Mouse (Mus musculus) mouse trophoblast stem cell (cell line): ENCODE measurements around the gene Neurog2.

Experiments
- in situ Hi-C, 2 experiments: fragments of 300-500 bp; cut with MseI, MboI; formaldehyde crosslinking; loops; 2 replicates in 1 of 2; 3 replicates in 1 of 2; pipeline ENCODE4 v1.15.1; 2025

The Neurog2 gene

DNA sequence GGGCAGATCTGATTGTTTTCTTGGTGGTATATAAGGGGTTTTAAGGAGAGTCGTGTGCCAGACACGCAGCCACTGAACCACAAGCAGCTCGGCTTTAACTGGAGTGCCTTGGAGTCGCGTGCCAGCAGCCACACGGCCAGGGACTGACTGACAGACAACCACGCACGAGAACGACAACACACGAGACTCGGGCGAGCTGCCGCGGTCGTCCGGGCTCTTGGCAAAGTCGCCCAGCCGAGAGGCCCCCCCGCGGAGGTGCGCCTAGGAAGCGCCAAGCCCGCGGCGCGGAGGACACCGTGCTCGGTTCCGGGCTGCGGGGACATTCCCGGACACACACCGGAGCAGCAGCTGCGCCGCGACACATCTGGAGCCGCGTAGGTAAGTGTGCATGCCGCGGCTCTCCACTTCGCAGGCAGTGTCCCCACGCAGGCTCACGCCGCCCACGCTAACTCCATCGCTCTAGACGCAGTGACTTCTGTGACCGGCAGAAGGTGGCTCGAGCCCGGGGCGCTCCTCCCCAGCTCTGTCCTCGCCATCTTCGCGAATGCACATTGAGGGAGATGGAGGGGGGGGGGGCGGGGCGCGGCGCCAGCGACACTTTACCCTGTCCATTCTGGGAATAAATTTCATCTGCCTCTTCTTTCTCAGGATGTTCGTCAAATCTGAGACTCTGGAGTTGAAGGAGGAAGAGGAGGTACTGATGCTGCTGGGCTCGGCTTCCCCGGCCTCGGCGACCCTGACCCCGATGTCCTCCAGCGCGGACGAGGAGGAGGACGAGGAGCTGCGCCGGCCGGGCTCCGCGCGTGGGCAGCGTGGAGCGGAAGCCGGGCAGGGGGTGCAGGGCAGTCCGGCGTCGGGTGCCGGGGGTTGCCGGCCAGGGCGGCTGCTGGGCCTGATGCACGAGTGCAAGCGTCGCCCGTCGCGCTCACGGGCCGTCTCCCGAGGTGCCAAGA is at the start of gene Neurog2:
TSS of gene Neurog2 (plus strand) at position 56 of the 953 bp plus-strand sequence.
- in situ Hi-C loops: loop anchor here (25.0 kb wide), 1 partner anchor 304 kb away; no protein-coding TSS in a partner anchor

DNA sequence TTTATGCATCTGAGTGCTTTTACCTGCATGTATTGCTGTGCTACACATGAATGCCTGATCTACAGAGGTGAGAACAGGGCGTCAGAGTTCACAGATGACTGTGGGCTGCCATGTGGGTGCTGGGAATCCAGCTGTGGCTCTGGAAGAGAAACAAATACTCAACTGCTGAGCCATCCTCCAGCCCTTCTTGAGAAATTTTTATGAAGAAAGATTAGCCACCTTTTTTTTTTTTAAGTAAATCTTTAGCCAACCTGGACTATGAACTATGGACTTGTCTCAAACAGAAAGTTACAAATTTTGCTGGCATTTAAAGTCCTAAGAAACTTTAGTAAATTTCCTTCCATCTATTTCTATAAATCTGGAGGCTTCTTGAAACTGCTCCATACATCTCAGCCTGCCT is 35.8 kb upstream of the Neurog2 start:
- in situ Hi-C loops: no loop called here

DNA sequence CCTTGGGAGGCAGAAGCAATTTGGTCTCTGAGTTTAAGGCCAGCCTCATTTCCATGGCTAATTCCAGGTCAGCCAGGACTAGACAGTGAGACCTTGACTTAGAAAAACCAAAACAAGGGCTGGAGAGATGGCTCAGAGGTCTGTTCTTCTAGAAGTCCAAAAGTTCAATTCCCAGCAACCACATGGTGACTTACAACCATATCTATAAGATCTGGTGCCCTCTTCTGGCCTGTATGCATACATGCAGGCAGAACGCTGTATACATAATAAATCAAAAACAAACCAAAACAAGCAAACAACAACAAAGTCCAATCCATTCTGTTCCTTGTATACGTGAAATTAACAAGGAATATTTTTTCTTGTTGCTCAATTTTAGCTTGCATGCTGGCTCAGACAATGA is 24.8 kb upstream of the Neurog2 start:
- in situ Hi-C loops: no loop called here

DNA sequence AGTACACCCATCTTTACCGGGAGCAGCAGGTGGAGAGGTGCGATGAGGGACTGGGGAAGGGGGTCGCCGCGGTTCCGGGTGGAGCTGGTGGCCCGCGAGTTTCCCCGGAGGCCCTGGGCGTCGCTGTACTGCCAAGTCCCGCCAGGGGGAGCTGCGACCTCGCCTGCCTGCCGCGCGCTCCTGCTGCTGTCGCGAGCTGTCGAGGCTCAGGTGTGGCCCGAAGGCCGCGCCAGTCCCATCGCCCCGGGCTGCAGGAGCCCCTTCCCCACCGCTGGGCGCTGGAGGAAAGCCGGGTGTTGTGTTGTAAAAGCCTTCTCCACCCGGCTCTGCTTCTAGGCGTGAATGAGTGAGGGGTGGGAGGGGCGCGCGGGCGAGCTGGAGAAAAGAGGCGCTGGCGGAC is 7.6 kb upstream of the Neurog2 start:
- in situ Hi-C loops: loop anchor here (5.0 to 25.0 kb wide), 2 partner anchors 137 to 312 kb away; no protein-coding TSS in a partner anchor

DNA sequence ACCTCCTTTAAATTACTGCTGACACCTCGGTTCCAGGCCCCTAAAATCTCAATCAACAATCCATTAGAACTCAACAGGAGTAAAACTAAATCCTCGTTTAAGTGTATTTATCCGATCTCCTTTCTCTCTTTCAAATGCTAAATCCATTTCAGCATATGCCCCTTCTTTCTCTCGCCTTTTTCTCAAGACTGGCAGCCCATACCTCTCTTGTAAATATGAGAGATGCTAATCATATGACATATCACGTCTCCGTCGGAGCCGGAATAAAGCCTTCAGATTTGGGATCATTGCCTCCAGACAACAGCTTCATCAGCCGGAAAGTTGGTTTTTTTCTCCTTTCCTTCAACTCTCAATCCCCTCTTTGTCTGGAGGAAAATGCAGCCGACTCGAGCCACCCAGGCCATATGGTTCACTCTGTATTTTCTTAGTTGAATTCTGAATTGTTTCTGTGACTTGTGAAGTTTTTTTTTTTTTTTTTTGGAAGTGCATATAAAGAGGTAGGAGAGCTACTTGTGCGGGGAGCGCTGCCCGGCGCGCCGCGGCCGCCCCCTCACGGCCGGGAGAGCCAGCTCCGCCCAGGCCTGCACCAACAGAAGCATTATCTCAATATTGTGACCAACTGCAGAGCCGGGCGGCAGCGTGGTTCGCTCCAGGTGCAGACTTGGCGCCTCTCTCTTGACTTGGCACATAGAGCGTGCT is 7.1 kb upstream of the Neurog2 start:
- in situ Hi-C loops: loop anchor here (5.0 to 25.0 kb wide), 2 partner anchors 136 to 311 kb away; no protein-coding TSS in a partner anchor

DNA sequence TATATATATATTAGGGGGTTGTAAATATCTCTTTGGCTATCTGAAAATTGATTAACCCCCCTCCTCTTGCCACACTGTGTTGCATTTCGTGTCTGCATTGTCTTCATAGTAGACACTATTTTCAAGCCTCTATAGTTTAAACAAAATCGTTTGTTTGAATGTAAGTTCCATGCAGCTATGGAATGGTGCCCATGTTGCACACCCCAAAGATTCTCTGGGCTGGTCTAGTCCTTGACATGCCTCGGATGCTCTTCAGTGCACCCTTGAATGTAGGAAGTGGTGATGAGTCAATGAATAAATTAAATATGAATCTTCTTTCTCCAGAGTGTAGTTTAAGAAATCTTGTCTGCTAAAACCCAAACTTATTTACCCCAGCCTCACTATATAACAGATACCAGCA is 6.4 kb upstream of the Neurog2 start:
- in situ Hi-C loops: loop anchor here (5.0 to 25.0 kb wide), 2 partner anchors 136 to 311 kb away; no protein-coding TSS in a partner anchor

DNA sequence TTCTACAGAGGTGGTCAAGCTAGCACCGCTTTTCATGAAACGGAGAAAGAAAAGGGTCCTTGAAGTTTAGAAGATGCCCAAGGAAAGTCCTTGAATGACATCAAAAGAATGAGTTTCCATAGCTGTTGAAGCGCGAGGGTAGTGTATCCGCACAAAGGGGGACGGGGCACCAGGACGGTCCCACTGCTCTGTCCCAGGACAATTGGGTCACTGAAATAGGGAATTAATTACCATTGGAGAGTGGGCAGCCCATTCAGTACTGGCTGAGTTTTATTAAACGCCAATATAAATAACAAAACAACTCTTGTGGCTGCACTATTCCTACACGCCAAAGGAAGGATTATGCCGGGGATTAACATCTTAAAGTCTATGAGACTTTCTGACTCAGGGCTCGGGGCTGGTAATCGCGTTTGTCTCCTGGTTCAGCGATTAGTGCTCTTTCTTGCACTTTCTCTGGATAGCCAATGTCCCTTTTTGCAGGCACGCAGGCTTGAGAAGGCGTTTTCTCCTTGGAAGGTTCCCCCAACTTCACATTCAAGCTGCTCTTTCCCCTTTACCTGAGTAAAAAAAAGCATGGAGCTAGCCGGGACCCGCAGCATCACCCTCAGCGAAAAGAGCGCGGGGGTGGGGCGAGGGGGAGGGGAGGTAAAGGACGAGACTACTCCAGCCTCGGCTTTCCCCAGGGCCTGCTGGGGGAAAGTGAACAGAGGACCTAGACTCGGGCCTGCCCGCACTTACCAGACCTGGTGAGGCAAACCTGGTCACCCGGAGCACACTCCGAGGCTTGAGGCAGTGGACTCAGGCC is 5.6 kb upstream of the Neurog2 start:
- in situ Hi-C loops: loop anchor here (5.0 to 25.0 kb wide), 2 partner anchors 135 to 310 kb away; no protein-coding TSS in a partner anchor

DNA sequence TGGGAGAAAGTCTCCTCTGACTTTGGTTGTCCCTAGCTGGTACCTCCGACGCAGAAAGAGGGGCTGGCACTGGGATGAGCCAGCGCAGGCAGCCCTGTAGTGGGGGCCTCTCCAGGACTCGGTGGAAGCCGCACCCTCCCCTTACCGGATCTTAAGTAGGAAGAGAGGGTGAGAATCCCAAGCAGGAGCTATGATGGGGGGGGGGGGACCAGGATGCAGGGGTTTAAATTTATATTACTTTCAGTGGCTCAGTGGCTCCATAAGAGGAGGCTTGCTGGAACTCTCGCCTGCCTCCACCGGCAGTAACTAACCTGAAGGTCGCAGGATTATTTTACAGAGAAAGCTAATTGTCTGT is 5.0 kb upstream of the Neurog2 start:
- in situ Hi-C loops: loop anchor here (5.0 to 25.0 kb wide), 2 partner anchors 134 to 309 kb away; no protein-coding TSS in a partner anchor

DNA sequence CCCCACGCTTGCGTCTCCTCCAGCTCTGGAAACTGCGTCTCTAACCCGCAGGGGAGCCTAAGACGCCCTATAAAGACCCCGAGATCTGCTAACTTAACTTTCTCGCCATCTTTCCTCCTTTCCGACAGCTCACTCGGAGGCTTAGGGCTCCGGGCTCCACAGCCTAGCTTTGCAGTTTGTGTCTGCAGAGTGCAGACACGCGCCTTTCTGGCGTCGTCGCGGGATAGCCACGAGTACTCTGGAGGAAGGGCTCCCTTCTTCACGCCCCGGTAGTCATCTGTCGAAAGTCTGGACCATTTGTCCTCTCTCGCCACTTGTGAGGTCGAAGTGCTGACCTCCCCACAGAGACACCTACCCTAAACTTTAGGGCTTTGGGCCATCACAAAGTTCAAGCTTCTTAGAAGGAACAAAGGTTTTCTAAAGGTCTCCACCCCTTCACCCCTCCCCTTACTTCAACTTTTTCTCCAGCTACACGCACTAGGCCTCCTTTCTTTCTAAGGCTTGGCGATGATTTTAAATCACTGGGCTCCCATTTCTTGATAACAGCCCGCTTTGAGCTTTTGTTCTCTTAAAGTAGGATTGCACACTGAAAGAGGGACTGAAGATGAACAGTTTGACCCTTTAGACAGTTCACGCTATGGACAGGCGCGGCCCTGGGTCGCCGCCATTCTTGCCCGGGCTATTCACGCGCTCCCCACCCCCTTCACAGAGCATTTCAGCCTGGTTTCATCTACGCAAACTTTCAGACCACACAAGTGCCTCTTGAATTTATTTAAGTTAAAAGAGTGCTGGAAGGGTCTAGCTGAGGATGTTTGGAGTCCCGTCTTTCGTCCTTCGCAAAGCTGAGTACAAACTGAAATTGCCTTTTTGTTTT is 4.4 kb upstream of the Neurog2 start:
- in situ Hi-C loops: loop anchor here (5.0 to 25.0 kb wide), 2 partner anchors 134 to 309 kb away; no protein-coding TSS in a partner anchor

DNA sequence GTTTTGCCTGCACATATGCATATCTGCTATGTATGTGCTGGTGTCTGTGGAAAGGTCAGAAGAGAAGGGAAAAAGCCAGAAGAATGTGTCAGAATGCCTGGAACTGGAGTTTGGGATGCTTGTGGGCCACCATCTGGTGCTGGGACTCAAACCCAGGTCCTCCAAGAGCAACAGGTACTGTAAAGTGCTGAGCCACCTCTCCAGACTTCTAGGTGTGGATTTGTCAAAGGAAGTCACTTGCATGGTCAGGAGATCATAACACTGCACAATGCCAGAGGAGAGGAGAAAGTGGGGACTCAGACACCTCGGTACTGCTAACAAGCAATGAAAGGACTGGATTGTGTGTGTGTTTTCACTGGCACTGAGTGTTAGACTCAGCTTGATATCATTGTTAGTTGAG is 2.7 kb upstream of the Neurog2 start:
- in situ Hi-C loops: loop anchor here (25.0 kb wide), 1 partner anchor 307 kb away; no protein-coding TSS in a partner anchor

DNA sequence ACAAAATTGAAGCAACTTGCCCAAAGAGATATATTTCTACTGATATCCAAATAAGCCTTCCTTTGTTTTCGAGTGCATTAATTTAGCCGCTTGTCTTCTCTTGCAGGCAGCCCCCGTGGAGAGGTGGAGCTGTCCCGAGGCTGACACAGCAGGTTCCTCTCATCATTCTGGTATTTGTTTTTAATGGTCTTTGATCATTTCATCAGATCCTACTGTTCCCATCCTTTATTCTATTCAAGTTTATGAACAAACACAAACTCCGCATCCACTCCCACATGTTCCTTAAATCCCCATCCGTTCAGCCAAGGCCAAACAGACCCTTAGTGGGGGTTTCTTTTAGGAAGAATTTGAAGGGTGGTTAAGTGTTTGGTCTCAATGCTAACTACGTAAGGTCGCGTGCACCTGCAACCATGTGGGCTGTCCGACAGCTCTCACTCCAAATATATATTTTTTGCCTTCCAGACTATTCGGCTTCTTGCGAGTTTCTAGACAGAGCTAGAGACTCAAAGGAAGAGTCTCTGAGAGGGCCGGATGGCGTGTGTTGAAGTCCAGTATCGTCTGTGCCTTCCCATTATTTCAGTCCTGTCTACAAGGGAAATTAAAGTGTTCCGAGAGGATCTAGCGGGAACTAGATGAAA is 2.1 kb upstream of the Neurog2 start:
- in situ Hi-C loops: loop anchor here (25.0 kb wide), 1 partner anchor 306 kb away; no protein-coding TSS in a partner anchor

DNA sequence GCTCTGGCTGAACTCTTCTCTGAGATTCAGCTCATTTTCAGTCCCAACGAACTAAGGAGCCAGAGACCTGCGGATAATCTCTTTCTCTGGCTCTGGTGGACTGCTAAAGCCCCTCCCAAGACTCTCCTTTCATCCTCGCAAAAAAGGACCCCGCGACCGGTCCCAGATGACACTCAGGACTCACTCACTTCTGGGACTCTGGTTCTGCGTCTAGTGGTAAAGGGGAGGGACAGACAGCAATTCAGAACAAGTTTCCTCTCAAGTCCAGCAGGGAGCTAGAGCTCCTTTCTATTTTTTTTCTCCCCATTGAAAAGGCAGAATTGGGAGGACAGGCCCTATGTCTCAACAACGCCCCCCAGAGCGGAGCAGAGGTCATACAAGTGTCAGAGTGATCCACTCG is 1.4 kb upstream of the Neurog2 start:
- in situ Hi-C loops: loop anchor here (25.0 kb wide), 1 partner anchor 306 kb away; no protein-coding TSS in a partner anchor

DNA sequence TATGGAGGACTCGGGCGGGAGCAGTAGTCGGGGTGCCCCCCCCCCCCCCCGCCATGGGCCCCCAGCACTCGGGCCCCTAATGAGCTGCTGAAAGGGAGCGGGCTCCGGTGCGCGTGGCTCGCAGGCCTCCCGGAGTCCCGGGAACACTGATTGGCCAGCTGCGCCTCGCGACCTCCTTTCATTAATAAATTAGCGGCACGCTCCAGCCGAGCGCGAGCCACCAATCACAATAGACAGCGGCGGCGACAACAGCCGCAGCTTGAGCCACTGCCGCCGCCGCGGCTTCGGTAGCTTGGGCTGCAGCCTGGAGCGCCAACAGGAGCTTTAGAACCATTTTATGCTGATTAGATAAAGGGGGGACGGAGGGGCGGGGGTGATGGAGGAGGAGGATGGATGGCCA is 404 bp upstream of the Neurog2 start:
- in situ Hi-C loops: loop anchor here (25.0 kb wide), 1 partner anchor 305 kb away; no protein-coding TSS in a partner anchor

DNA sequence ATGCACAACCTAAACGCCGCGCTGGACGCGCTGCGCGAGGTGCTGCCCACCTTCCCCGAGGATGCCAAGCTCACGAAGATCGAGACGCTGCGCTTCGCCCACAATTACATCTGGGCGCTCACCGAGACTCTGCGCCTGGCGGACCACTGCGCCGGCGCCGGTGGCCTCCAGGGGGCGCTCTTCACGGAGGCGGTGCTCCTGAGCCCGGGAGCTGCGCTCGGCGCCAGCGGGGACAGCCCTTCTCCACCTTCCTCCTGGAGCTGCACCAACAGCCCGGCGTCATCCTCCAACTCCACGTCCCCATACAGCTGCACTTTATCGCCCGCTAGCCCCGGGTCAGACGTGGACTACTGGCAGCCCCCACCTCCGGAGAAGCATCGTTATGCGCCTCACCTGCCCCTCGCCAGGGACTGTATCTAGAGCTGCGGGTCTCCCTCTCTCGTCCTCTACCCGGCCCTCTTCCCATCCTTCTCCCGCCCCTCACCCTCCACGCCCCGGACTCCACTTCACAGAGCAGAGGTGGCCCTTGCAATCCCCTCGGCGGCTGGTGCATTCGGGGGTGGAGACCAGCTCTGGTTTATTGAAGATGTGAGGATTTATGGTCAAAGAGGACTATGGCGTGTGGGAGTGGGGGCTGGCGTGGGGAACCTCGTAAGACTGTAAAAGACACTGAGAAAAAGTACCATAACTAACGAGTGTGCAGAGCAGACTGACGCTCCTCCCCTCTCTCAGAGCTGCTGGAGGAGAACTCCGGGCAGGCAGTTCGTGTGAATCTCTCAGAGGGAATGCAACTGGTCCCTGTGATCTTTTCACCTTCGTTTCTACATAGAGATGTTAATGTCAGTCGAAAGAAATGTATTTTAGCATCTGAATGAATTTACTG is 1.4 kb downstream of the Neurog2 start:
- in situ Hi-C loops: loop anchor here (25.0 kb wide), 1 partner anchor 303 kb away; no protein-coding TSS in a partner anchor

DNA sequence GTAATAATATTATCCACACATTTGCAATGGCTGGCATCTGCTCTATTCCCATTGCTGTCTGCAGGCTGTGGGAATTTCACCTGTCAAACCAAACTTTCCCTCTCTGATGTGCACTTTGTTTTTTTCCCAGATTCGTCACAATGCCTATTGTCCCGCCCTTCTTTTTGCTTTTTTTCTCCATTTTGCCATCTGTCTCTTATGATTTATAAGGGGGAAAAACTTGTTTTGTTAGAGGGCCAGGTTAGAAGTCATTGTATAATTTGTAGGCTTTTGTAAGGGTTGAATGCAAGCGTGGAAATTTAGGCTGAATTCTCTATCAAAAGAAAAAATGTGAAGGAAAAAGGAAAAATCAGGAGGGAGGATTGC is 2.0 kb downstream of the Neurog2 start:
- in situ Hi-C loops: loop anchor here (25.0 kb wide), 1 partner anchor 302 kb away; no protein-coding TSS in a partner anchor

DNA sequence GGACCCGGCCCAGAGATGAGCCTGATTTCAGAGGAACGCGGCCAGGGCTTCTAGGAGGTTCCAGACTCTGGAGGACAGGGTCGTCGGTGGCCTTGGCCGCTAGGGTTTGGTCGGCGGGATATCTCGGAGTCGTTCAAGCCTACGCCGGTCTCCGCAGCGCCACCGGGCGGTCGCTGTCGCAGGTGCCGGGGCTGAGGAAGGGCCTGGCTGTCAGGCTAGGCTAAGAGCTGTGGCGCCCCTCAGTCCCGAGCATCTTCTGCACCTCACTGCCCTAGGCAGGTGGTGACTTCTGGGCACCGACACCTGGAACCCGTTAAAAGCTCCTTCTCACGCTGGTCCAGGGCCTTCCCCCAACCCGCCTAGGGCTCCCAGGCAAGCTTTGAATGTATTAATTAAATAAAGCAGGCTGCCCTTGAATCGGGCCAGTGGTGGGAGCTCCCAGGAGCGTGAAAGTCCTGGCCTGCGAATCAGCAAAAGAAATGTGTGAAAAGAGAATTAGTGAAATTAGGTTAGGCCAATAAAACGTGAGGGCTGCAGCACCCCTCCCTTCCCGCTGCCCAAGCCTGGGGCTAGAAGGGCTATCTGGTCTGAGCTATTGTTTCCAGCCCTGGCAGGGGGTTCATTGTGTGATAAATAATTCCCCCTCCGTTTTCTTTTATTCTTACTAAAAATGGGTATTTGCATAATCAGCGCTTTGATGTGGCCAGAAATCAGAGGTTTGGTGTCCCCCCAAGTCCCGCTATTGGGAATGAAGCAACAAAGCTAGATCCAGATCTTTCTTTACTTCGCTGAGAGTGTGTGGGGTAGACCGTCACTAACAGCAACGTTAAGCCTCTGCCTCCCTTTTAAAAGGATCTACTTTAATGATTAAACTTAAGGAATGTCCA is 7.2 kb downstream of the Neurog2 start:
- in situ Hi-C loops: loop anchor here (25.0 kb wide), 1 partner anchor 297 kb away; no protein-coding TSS in a partner anchor
